Mouse (Mus musculus) limb, embryonic 15.5 days (tissue): Measurements from ENCODE around the gene U2af1l4. TPM values are rescaled to one million over a fixed set of nuclear protein-coding genes. Genes with fewer than 3 reads are reported as not detected.

Experiments used
- ATAC-seq: fragments of 200-750 bp; cut with Nextera tagmentation; 2 replicates; pipeline ENCODE4 v1.8.0; 2017; ENCODE audit warnings: low read depth, moderate TSS enrichment; ENCODE audit not compliant: insufficient number of reproducible peaks, low FRiP score, low TSS enrichment
- H3K27ac ChIP-seq: fragments of 300-500 bp; sonication (generic); 2 replicates; pipeline ENCODE4 v1.5.1; 2015; ENCODE audit warnings: moderate library complexity, mild to moderate bottlenecking, inconsistent platforms
- H3K27me3 ChIP-seq: fragments of 300-500 bp; sonication (generic); 2 replicates; pipeline ENCODE4 v1.6.1; 2015; ENCODE audit warnings: inconsistent platforms
- H3K36me3 ChIP-seq: fragments of 300-500 bp; sonication (generic); 2 replicates; pipeline ENCODE4 v1.6.1; 2015; ENCODE audit warnings: inconsistent platforms
- H3K4me1 ChIP-seq: fragments of 300-500 bp; sonication (generic); 2 replicates; pipeline ENCODE4 v1.6.1; 2015; ENCODE audit warnings: inconsistent platforms
- H3K4me2 ChIP-seq: fragments of 300-500 bp; sonication (generic); 2 replicates; pipeline ENCODE4 v1.6.1; 2015; ENCODE audit warnings: mild to moderate bottlenecking, inconsistent platforms
- H3K4me3 ChIP-seq: fragments of 300-500 bp; sonication (generic); 2 replicates; pipeline ENCODE4 v1.5.1; 2015; ENCODE audit warnings: mild to moderate bottlenecking, inconsistent platforms
- H3K9ac ChIP-seq: fragments of 300-500 bp; sonication (generic); 2 replicates; pipeline ENCODE4 v1.6.1; 2015; ENCODE audit warnings: inconsistent platforms
- H3K9me3 ChIP-seq: fragments of 300-500 bp; sonication (generic); 2 replicates; pipeline ENCODE4 v1.6.1; 2016; ENCODE audit warnings: inconsistent platforms
- WGBS: fragments of 180-500 bp; shearing (Covaris S2); methylation state at CpG from one replicate; pipeline ENCODE4 v1.1.7; 2015; 5-methylcytosine and 5-hydroxymethylcytosine counted together
- polyA plus RNA-seq: library from polyadenylated mRNA; unstranded; fragments of >200 nt; fragmentation: Nextera tagmentation; extraction: Ambion mirVana; gene quantifications from 2 replicates; pipeline ENCODE4 v1.2.1, GENCODE M21; 2015

U2af1l4 gene
- polyA plus RNA-seq, 1 experiment from 2014 or later, result 83.0 TPM

GRCm38 (mm10) chr7:30572969-30573368 lies 9.9 kb downstream of the U2af1l4 start:
- no peak overlapping the region for H3K9ac ChIP-seq
- no peaks in the 10 kb centered on the region for H3K9me3 ChIP-seq
- no peaks in the 10 kb centered on the region for H3K27me3 ChIP-seq
- H3K4me3 ChIP-seq, result no peak overlapping the region
- H3K4me2 ChIP-seq, result no peak overlapping the region
- 69% methylated on average over 2 of the region's 2 CpGs for WGBS
- H3K4me1 ChIP-seq, result no peaks in the 10 kb centered on the region
- no peak overlapping the region for H3K27ac ChIP-seq
- ATAC-seq, result no peak
- peaks cover 98% of the 10 kb centered on the region for H3K36me3 ChIP-seq

- no peak for ATAC-seq
- H3K4me3 ChIP-seq, result no peak overlapping the region
- no peak overlapping the region for H3K9ac ChIP-seq
- no peak overlapping the region for H3K27ac ChIP-seq
- peaks cover 100% of the 10 kb centered on the region for H3K36me3 ChIP-seq
- WGBS, result 89% methylated on average over 8 of the region's 8 CpGs
- H3K4me2 ChIP-seq, result no peak overlapping the region
- H3K9me3 ChIP-seq, result no peaks in the 10 kb centered on the region
- H3K4me1 ChIP-seq, result no peaks in the 10 kb centered on the region
- H3K27me3 ChIP-seq, result no peaks in the 10 kb centered on the region
Observed at GRCm38 (mm10) chr7:30579950-30580349, 16.8 kb downstream of the U2af1l4 start.

DNA sequence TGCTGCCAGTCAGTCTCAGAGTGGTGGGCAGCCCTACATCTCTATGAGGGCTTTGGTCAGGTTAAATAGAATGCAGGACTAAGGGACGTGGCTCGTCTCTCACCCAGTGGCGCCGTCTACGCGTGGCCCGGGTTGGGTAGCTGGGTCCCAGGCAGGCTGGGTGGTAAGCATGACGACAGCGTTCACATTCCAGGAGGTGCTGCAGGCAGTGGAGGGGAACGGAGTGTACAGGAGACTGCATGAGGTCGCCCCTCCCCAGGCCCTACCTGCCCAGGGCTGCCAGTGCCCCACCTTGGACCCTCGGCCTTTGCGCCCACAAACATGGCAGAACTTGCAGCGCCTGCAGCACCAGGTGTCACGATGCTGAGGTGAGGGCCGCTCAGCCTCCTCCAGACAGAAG lies 18.4 kb downstream of the U2af1l4 start:
- H3K9ac ChIP-seq, result no peak overlapping the region
- H3K9me3 ChIP-seq, result no peaks in the 10 kb centered on the region
- ATAC-seq, result no peak
- H3K36me3 ChIP-seq, result peaks cover 99% of the 10 kb centered on the region
- no peak overlapping the region for H3K4me2 ChIP-seq
- H3K27ac ChIP-seq, result no peak overlapping the region
- no peaks in the 10 kb centered on the region for H3K27me3 ChIP-seq
- H3K4me3 ChIP-seq, result no peak overlapping the region
- 92% methylated on average over 16 of the region's 16 CpGs for WGBS
- peaks cover 4% of the 10 kb centered on the region for H3K4me1 ChIP-seq

- H3K27me3 ChIP-seq, result no peaks in the 10 kb centered on the region
- peaks cover 72% of the 10 kb centered on the region for H3K36me3 ChIP-seq
- H3K4me3 ChIP-seq, result no peak overlapping the region
- H3K4me1 ChIP-seq, result peaks cover 16% of the 10 kb centered on the region
- no peak overlapping the region for H3K9ac ChIP-seq
- H3K9me3 ChIP-seq, result no peaks in the 10 kb centered on the region
- no peak for ATAC-seq
- no peak overlapping the region for H3K27ac ChIP-seq
- 91% methylated on average over 10 of the region's 10 CpGs for WGBS
- no peak overlapping the region for H3K4me2 ChIP-seq
Observed at GRCm38 (mm10) chr7:30584339-30584738, 21.2 kb downstream of the U2af1l4 start.

DNA sequence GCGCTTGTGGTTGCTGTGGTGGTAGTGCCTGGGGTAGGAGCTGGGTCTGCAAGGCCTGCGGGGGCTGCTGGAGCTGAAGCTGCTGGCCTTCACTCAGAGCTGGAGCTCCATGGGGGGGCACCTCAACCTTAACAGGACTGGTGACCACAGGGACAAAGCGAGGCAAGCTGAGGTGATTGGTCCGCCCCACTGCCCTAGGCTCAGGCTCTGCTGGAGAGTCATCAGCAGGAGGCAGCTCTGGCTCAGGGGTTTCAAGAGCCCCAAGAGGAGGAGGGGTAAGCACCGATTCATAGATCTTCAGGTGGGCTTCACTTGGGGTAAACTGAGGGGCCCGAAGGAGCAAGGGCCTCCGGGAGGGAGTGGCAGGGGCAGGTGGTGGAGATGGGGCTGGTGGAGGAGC lies 22.1 kb downstream of the U2af1l4 start:
- Histone ChIP-seq H3K4me3 (no peak overlapping the region), H3K36me3 (peaks cover 64% of the 10 kb centered on the region), H3K9ac (no peak overlapping the region), H3K27me3 (no peaks in the 10 kb centered on the region), H3K4me1 (peaks cover 23% of the 10 kb centered on the region), H3K27ac (no peak overlapping the region), H3K9me3 (no peaks in the 10 kb centered on the region), H3K4me2 (no peak overlapping the region)
- WGBS, result 97% methylated on average over 7 of the region's 7 CpGs
- ATAC-seq, result no peak

- 0 out of 2 replicates have a peak overlapping the region, but pooled peaks have one; percentile 96 for H3K4me3 ChIP-seq
- WGBS, result 87% methylated on average over 28 of the region's 28 CpGs
Observed at GRCm38 (mm10) chr7:30586455-30587020, 23.4 kb downstream of the U2af1l4 start.

GRCm38 (mm10) chr7:30587842-30588667 lies 25.0 kb downstream of the U2af1l4 start:
- Histone ChIP-seq H3K27ac (peak overlapping the region; percentile 94), H3K4me1 (peaks cover 27% of the 10 kb centered on the region), H3K27me3 (no peaks in the 10 kb centered on the region), H3K9me3 (no peaks in the 10 kb centered on the region), H3K9ac (peak overlapping the region; percentile 99), H3K4me3 (peak overlapping the region; percentile 96), H3K36me3 (peaks cover 35% of the 10 kb centered on the region), H3K4me2 (peak overlapping the region; percentile 87)
- no peak for ATAC-seq
- WGBS, result under 1% methylated on average over 60 of the region's 67 CpGs

More at GRCm38 (mm10) chr7:30586455-30587020, 23.4 kb downstream of the U2af1l4 start:
- H3K27me3 ChIP-seq, result no peaks in the 10 kb centered on the region
- 0 out of 2 replicates have a peak overlapping the region, but pooled peaks have one; percentile 99 for H3K9ac ChIP-seq
- no peak for ATAC-seq
- no peaks in the 10 kb centered on the region for H3K9me3 ChIP-seq
- peaks cover 50% of the 10 kb centered on the region for H3K36me3 ChIP-seq
- H3K4me2 ChIP-seq, result no peak overlapping the region
- H3K4me1 ChIP-seq, result peaks cover 27% of the 10 kb centered on the region
- no peak overlapping the region for H3K27ac ChIP-seq

DNA sequence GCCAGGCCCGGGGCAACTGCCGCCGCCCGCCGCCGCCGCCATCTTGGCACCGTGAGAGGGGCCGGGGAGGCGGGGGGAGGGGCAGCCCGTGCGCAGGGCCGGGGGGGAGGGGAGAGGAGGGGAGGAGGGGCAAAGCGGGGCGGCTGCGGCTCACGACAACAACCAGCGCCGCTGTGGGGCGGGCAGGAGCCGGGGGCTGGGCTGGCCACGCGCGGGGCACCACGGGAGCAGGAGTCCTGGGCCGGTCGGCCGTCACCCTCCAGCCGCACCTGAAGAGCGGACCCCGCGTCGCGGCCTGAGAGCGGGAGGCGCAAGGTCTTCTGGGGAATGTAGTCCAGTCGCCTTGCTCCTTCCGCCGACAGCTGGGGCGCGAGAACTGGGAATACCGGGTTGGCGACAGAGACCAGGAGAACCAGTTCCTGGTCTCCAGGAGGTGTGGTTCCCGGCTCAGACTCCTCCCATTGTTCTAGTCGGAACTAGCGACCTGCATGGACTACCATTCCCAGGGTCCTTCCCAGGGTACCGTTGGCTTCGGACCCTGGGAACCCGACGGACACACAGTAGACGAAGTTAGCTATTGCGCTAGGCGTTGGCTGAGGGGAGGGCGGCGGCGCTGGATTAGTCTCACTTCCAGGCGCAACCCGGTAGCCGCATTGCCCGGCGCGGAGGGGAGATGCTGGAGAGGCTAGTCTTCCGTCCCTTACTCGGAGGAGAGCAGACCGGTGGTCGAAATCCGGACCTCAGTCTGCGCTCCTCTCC lies 25.8 kb downstream of the U2af1l4 start, which contains the start of gene Kmt2b:
TSS of gene Kmt2b (minus strand) at position 51 of the 759 bp plus-strand sequence.
- Histone ChIP-seq H3K9me3 (no peaks in the 10 kb centered on the region), H3K4me2 (peak within 1 kb of the TSS; percentile 87), H3K9ac (peak within 1 kb of the TSS; percentile 99), H3K27ac (peak within 1 kb of the TSS; percentile 94), H3K27me3 (no peaks in the 10 kb centered on the region), H3K36me3 (peaks cover 27% of the 10 kb centered on the region), H3K4me3 (peak within 1 kb of the TSS; percentile 96), H3K4me1 (peaks cover 27% of the 10 kb centered on the region)
- peak; percentile 96 for ATAC-seq
- under 1% methylated on average over 51 of the region's 68 CpGs for WGBS

- peak overlapping the region; percentile 96 for H3K4me3 ChIP-seq
- H3K36me3 ChIP-seq, result peaks cover 19% of the 10 kb centered on the region
- H3K4me2 ChIP-seq, result peak overlapping the region; percentile 77
- peak overlapping the region; percentile 99; the same call in 1 of the 2 replicates for H3K9ac ChIP-seq
- peak overlapping the region; percentile 94 for H3K27ac ChIP-seq
- WGBS, result 25% methylated on average over 39 of the region's 40 CpGs
- H3K27me3 ChIP-seq, result 0 out of 2 replicates have a peak, but pooled peaks cover 3% of the 10 kb centered on the region
- ATAC-seq, result peak; percentile 42
- H3K9me3 ChIP-seq, result no peaks in the 10 kb centered on the region
- H3K4me1 ChIP-seq, result peaks cover 27% of the 10 kb centered on the region
Observed at GRCm38 (mm10) chr7:30589435-30590301, 26.6 kb downstream of the U2af1l4 start.

DNA sequence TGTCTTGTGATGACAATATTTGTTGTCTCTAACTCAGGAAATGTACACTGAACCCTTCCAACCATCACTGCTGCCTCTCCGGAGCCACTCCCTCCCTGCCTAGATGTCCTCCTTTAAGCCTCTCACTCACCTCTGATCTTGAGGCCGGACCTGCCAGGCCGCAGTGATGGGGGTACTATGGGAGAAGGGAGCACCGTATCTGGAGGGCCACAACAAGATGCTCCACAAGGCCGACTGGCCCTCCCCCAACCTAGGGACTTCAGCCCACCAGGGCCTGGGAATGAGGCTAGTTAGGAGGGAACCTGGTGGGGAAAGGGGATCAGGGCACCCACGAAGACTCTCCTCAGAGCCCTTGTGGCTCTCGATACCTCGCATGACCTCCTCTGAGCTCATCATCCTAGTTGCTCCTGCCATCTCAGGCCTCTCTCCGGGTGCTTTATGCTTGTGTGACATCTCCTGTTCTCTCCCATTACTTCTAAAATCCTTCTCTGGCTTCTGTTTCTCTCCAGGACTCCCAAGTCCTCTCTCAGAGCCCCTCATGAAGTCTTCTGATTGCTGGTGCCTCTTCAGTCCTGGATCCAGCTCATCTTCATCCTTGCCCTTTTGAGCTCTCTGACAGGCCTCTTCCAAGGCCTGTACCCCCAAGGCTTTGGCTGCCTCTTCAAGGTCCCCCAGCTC lies 28.0 kb downstream of the U2af1l4 start:
- no peak overlapping the region for H3K27ac ChIP-seq
- peaks cover 5% of the 10 kb centered on the region; the same call in 1 of the 2 replicates for H3K36me3 ChIP-seq
- H3K27me3 ChIP-seq, result 0 out of 2 replicates have a peak, but pooled peaks cover 7% of the 10 kb centered on the region
- no peak overlapping the region for H3K4me2 ChIP-seq
- no peaks in the 10 kb centered on the region for H3K9me3 ChIP-seq
- no peak overlapping the region for H3K4me3 ChIP-seq
- peaks cover 25% of the 10 kb centered on the region for H3K4me1 ChIP-seq
- 0 out of 2 replicates have a peak overlapping the region, but pooled peaks have one; percentile 10 for H3K9ac ChIP-seq
- no peak for ATAC-seq
- 85% methylated on average over 9 of the region's 9 CpGs for WGBS
